Mouse (Mus musculus): ENCODE measurements around the gene Zfp622. TPM values are rescaled to one million over a fixed set of nuclear protein-coding genes. Genes with fewer than 3 reads are reported as not detected.
A peak's percentile ranks its signal among the peaks of the same experiment; 100 is the strongest.

Zfp622 gene
- 10 to 100 TPM; 22.0 to 24.0 TPM for total RNA-seq (2021)

GRCm38 (mm10) chr15:25984067-25984733 lies at the start of gene Zfp622:
TSS of gene Zfp622 (plus strand) at chr15:25984366.
- intact Hi-C loops (cut with DNase I), result loop anchor here (5.0 to 10.0 kb wide), 2 partner anchors 177 to 911 kb away; partner anchors contain the start of gene Fbxl7

GRCm38 (mm10) chr15:25934411-25934810 lies 49.8 kb upstream of the Zfp622 start:
- intact Hi-C loops (cut with DNase I), result no loop called here
- DNase-seq, result no peak

More at GRCm38 (mm10) chr15:25984067-25984733, at the start of gene Zfp622:
- peak; percentile 89 to 91 for DNase-seq

DNA sequence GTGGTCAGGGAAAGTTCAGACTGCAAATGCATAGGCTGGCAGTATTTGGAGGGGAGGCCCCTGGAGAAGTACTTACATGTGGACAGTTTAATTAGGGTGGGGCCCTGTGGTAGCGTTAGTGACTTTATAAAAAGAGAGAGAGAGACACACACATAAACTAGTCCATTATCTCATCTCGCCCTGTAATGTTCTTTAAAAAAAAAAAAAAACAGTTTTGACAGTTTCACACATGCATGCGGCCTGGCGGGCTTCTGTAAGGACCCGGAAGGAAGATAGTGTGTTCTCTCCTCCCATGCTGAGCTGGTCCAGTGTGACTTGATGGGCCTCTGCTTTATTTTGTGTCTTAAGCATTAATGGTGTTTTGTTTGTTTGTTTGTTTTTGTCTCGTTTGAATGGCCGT lies 45.7 kb upstream of the Zfp622 start:
- DNase-seq, result no peak
- intact Hi-C loops (cut with DNase I), result no loop called here

GRCm38 (mm10) chr15:25940397-25941377 lies 43.5 kb upstream of the Zfp622 start:
- peak in 1 of 2 experiments; percentile 62 for DNase-seq
- intact Hi-C loops (cut with DNase I), result no loop called here

DNA sequence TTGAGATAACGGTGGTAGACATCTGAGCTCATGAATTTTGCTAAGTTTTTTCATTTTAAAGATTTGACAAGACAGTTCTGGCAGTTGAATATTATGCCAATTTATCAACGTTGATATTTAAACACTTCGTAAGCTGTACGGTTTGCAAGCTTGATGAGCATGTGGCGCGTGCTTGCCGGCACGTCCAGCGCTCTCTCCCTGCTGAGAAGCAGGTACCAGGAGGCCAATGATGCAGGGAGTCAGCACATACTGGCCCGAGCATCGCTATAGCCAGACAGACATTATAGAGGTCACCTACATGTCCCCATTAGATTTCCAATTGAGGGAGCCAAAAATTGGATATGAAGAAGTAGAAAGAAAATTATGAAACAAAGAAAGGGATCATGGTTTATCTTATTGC lies 42.7 kb upstream of the Zfp622 start:
- intact Hi-C loops (cut with DNase I), result no loop called here
- DNase-seq, result no peak

GRCm38 (mm10) chr15:25942415-25942814 lies 41.8 kb upstream of the Zfp622 start:
- no peak for DNase-seq
- intact Hi-C loops (cut with DNase I), result no loop called here

DNA sequence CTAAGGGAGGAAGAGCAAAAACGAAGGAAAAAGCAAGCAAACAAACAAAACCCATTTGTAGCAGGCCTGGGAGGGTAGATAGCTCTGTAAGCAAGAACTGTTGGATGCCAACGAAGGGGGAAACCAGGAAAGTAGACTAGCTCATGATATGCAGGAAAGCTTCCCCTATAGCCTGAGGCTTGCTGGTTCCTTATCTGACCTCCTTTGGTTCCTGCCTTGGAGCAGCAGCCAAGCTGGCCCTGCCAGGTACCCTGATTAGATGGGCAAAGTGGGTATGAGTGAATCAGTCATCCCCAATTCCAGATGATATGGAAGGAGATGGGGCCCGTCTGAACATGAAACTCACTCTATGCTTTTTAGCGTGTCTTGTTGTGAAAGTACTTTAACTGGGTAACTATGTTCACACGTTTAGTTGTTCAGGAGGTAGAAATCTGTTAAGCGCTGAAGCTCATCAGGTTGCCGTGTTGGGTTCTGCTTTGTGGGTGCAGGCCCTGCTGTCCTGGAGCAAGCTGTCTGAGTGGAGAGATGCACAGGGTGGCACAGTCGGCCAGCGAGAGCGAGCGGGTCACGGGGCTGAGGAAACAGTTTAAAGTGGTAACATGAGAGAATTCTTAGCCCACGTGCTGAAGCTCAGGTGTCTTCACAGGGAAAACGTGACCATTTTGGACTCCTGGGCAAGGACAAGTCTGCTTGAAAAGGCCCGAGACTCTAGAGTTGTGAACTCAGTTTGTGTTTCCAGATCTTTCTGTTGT lies 40.6 kb upstream of the Zfp622 start:
- no peak for DNase-seq

GRCm38 (mm10) chr15:25945224-25945623 lies 38.9 kb upstream of the Zfp622 start:
- DNase-seq, result no peak
- intact Hi-C loops (cut with DNase I), result no loop called here

More for the DNA sequence above, 40.6 kb upstream of the Zfp622 start:
- intact Hi-C loops (cut with DNase I), result no loop called here

DNA sequence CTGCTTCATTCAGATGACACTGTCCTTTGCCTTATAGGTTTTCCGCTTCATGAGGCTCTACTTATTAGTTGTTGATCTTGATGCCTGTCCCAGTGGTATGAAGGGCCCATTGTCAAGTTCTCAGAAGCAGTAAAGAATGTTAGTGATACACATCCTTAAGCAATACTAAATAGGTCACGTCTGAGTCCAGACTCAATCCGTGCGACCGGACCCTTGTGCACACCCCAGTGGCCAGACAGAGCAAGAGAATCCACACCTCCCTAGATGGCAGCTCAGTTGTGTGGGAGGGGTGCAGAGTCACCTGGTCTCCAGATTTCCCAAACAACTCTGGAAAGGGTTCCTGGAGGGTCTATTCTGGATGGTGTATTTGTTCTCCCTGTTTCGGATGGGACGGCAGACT lies 37.7 kb upstream of the Zfp622 start:
- intact Hi-C loops (cut with DNase I), result no loop called here
- no peak for DNase-seq

DNA sequence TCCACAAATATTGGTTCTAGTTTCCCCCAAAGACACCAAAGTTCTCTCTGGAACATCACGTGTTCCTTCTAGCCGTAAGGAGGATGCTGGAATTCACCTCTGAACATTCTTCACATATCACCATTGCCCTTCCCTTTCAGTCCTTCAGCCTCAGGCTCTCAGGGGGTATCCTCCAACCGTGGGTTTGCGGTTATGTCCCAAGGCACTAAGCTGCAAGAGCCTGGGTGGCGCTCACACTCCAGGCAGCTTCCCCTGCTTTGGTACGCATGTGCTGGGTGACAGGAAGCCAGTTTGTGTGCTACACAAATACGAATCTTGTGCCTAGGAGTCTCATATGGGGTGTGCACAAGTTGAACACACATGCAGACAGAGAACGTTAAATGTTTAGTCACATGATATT lies 36.8 kb upstream of the Zfp622 start:
- intact Hi-C loops (cut with DNase I), result no loop called here
- DNase-seq, result no peak

- intact Hi-C loops (cut with DNase I), result no loop called here
Observed at GRCm38 (mm10) chr15:25948257-25949223, 35.6 kb upstream of the Zfp622 start.

GRCm38 (mm10) chr15:25949696-25950095 lies 34.5 kb upstream of the Zfp622 start:
- no peak for DNase-seq
- intact Hi-C loops (cut with DNase I), result no loop called here

More at GRCm38 (mm10) chr15:25948257-25949223, 35.6 kb upstream of the Zfp622 start:
- DNase-seq, result no peak

- DNase-seq, result no peak
- intact Hi-C loops (cut with DNase I), result no loop called here
Observed at GRCm38 (mm10) chr15:25950584-25950983, 33.6 kb upstream of the Zfp622 start.

- intact Hi-C loops (cut with DNase I), result no loop called here
- no peak for DNase-seq
Observed at GRCm38 (mm10) chr15:25951037-25951436, 33.1 kb upstream of the Zfp622 start.

GRCm38 (mm10) chr15:25956001-25956400 lies 28.2 kb upstream of the Zfp622 start:
- intact Hi-C loops (cut with DNase I), result loop anchor here (5.0 kb wide), 1 partner anchor 529 kb away; no protein-coding TSS in a partner anchor

DNA sequence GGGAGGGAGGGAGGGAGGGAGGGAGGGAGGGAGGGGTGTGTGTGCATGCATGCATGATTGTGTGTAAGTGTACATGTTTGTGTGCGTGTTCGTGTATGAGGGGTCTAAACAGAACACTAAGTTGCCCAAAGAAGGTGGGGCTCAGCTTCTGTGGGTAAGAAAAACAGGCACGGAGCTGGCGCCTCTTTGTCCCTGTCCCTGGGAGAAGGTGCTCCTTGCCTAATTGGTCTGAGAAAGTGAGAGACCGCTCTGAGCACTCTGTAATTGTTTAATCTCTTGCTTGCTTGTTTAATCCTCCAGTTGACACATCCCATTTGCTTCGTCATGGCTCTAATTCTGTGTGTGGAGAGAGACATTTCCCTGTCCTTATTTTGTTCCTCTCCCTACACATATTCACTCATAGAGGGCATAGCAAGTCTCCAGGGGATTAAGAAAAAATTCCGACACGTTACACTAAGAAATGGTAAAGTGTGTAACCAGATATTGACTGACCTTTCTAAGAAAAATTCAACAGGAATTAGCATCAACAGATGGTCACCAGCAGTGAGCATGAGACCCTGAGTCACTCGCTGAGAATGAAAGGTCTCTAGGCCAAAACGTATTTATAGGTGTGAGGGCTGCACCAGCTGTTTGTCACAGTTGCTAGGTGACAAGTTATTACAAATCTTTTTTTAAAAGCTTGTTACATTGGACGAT lies 27.6 kb upstream of the Zfp622 start:
- intact Hi-C loops (cut with DNase I), result loop anchor here (5.0 kb wide), 1 partner anchor 529 kb away; no protein-coding TSS in a partner anchor
- DNase-seq, result no peak

More at GRCm38 (mm10) chr15:25956001-25956400, 28.2 kb upstream of the Zfp622 start:
- DNase-seq, result no peak

DNA sequence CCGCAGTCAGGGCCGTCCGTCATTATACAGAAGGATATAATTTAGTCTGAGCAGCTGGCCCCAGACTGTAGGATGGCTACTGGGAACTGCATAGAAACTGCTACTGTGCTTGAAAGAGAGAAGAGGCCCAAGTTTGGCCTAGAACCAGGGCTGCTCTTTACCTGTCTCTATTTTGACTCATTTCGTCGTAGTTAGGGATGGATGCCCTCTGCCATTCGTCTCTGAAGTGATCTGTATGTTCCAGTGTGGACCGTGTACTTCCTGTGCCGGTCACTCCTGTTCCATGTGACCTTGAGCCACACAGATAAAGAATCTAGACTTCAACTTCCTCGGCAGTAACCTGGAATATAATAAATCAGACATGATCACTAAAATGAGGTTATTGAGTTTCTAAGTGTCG lies 26.5 kb upstream of the Zfp622 start:
- intact Hi-C loops (cut with DNase I), result loop anchor here (5.0 kb wide), 1 partner anchor 530 kb away; no protein-coding TSS in a partner anchor
- no peak for DNase-seq

GRCm38 (mm10) chr15:25959375-25959774 lies 24.8 kb upstream of the Zfp622 start:
- no peak for DNase-seq
- intact Hi-C loops (cut with DNase I), result loop anchor here (1.0 to 5.0 kb wide), 2 partner anchors 59 to 532 kb away; no protein-coding TSS in a partner anchor

Data from heart, postnatal 36 days (tissue).